Mouse (Mus musculus): ENCODE results near the gene Lrrc7. TPM values are rescaled to one million over a fixed set of nuclear protein-coding genes. Genes with fewer than 3 reads are reported as not detected.

The Lrrc7 gene
- polyA plus RNA-seq (2015; fragmentation: Nextera tagmentation; extraction: Ambion mirVana), result 2.8 and 4.1 TPM in 2 replicates

- Histone ChIP-seq H3K36me3 (no peaks in the 10 kb centered on the region), H3K4me3 (peak within 1 kb of the TSS; percentile 66), H3K27me3 (peaks cover 48% of the 10 kb centered on the region), H3K27ac (no peak within 1 kb of the TSS), H3K9me3 (no peaks in the 10 kb centered on the region), H3K4me1 (peaks cover 14% of the 10 kb centered on the region), H3K4me2 (peak within 1 kb of the TSS; percentile 99), H3K9ac (peak within 1 kb of the TSS; percentile 74)
- WGBS, result under 1% methylated on average over 28 of the region's 28 CpGs
- ATAC-seq (ENCODE audit: insufficient number of reproducible peaks, insufficient read depth, low FRiP score, low TSS enrichment, low read depth), result peak; percentile 86
These were observed at the start of gene Lrrc7 for GRCm38 (mm10) chr3:158561987-158562360. Gene Lrrc7 (minus strand): TSS chr3:158562221.

- no peaks in the 10 kb centered on the region for H3K27me3 ChIP-seq
- no peaks in the 10 kb centered on the region for H3K36me3 ChIP-seq
- H3K9me3 ChIP-seq, result no peaks in the 10 kb centered on the region
- ATAC-seq (ENCODE audit: insufficient number of reproducible peaks, insufficient read depth, low FRiP score, low TSS enrichment, low read depth), result no peak
- H3K4me3 ChIP-seq, result no peak overlapping the region
- H3K27ac ChIP-seq, result no peak overlapping the region
- H3K4me2 ChIP-seq, result no peak overlapping the region
- H3K9ac ChIP-seq, result no peak overlapping the region
- no peaks in the 10 kb centered on the region for H3K4me1 ChIP-seq
- WGBS, result 18% methylated on average over 1 of the region's 1 CpGs
These were observed 45.0 kb upstream of the Lrrc7 start for GRCm38 (mm10) chr3:158607065-158607464.

GRCm38 (mm10) chr3:158605274-158605673, 43.3 kb upstream of the Lrrc7 start:
- Histone ChIP-seq H3K9ac (no peak overlapping the region), H3K9me3 (no peaks in the 10 kb centered on the region), H3K4me1 (no peaks in the 10 kb centered on the region)

GRCm38 (mm10) chr3:158561256-158561986, 600 bp downstream of the Lrrc7 start:
- ATAC-seq (ENCODE audit: insufficient number of reproducible peaks, insufficient read depth, low FRiP score, low TSS enrichment, low read depth), result peak; percentile 76
- peak overlapping the region; percentile 66 for H3K4me3 ChIP-seq
- no peaks in the 10 kb centered on the region for H3K9me3 ChIP-seq
- H3K36me3 ChIP-seq, result no peaks in the 10 kb centered on the region
- peaks cover 14% of the 10 kb centered on the region for H3K4me1 ChIP-seq
- H3K27ac ChIP-seq, result no peak overlapping the region
- H3K4me2 ChIP-seq, result peak overlapping the region; percentile 99
- WGBS, result under 1% methylated on average over 54 of the region's 55 CpGs
- H3K27me3 ChIP-seq, result peaks cover 48% of the 10 kb centered on the region
- H3K9ac ChIP-seq, result peak overlapping the region; percentile 74

More at GRCm38 (mm10) chr3:158605274-158605673, 43.3 kb upstream of the Lrrc7 start:
- no peaks in the 10 kb centered on the region for H3K36me3 ChIP-seq
- no peak overlapping the region for H3K4me2 ChIP-seq
- H3K27me3 ChIP-seq, result no peaks in the 10 kb centered on the region
- H3K27ac ChIP-seq, result no peak overlapping the region
- H3K4me3 ChIP-seq, result no peak overlapping the region
- no peak for ATAC-seq (ENCODE audit: insufficient number of reproducible peaks, insufficient read depth, low FRiP score, low TSS enrichment, low read depth)

- ATAC-seq (ENCODE audit: insufficient number of reproducible peaks, insufficient read depth, low FRiP score, low TSS enrichment, low read depth), result 0 out of 2 replicates have a peak, but pooled peaks have one; percentile 7
- no peaks in the 10 kb centered on the region for H3K36me3 ChIP-seq
- peak overlapping the region; percentile 74 for H3K9ac ChIP-seq
- peaks cover 14% of the 10 kb centered on the region for H3K4me1 ChIP-seq
- peak overlapping the region; percentile 66 for H3K4me3 ChIP-seq
- peak overlapping the region; percentile 99 for H3K4me2 ChIP-seq
- under 1% methylated on average over 16 of the region's 16 CpGs for WGBS
- peaks cover 48% of the 10 kb centered on the region for H3K27me3 ChIP-seq
- H3K9me3 ChIP-seq, result no peaks in the 10 kb centered on the region
- no peak overlapping the region for H3K27ac ChIP-seq
These were observed 1.1 kb downstream of the Lrrc7 start for GRCm38 (mm10) chr3:158560891-158561255.

GRCm38 (mm10) chr3:158559691-158560650, 2.0 kb downstream of the Lrrc7 start:
- H3K36me3 ChIP-seq, result no peaks in the 10 kb centered on the region
- H3K4me3 ChIP-seq, result peak overlapping the region; percentile 66
- H3K27ac ChIP-seq, result no peak overlapping the region
- WGBS, result 3% methylated on average over 18 of the region's 18 CpGs
- no peak for ATAC-seq (ENCODE audit: insufficient number of reproducible peaks, insufficient read depth, low FRiP score, low TSS enrichment, low read depth)
- H3K4me1 ChIP-seq, result peaks cover 14% of the 10 kb centered on the region
- peaks cover 48% of the 10 kb centered on the region for H3K27me3 ChIP-seq
- no peaks in the 10 kb centered on the region for H3K9me3 ChIP-seq
- no peak overlapping the region; the same call in 1 of the 2 replicates for H3K9ac ChIP-seq
- peak overlapping the region; percentile 99 for H3K4me2 ChIP-seq

GRCm38 (mm10) chr3:158559131-158559658, 2.8 kb downstream of the Lrrc7 start:
- Histone ChIP-seq H3K4me2 (peak overlapping the region; percentile 99), H3K36me3 (no peaks in the 10 kb centered on the region), H3K4me1 (peaks cover 14% of the 10 kb centered on the region), H3K4me3 (peak overlapping the region; percentile 66), H3K9me3 (no peaks in the 10 kb centered on the region), H3K27ac (no peak overlapping the region), H3K27me3 (peaks cover 48% of the 10 kb centered on the region), H3K9ac (no peak overlapping the region)
- WGBS, result 18% methylated on average over 5 of the region's 5 CpGs
- no peak for ATAC-seq (ENCODE audit: insufficient number of reproducible peaks, insufficient read depth, low FRiP score, low TSS enrichment, low read depth)

GRCm38 (mm10) chr3:158558631-158559030, 3.4 kb downstream of the Lrrc7 start:
- no peak overlapping the region for H3K4me3 ChIP-seq
- H3K9me3 ChIP-seq, result no peaks in the 10 kb centered on the region
- H3K9ac ChIP-seq, result no peak overlapping the region
- H3K27ac ChIP-seq, result no peak overlapping the region
- H3K4me1 ChIP-seq, result peaks cover 14% of the 10 kb centered on the region
- H3K36me3 ChIP-seq, result no peaks in the 10 kb centered on the region
- no peak for ATAC-seq (ENCODE audit: insufficient number of reproducible peaks, insufficient read depth, low FRiP score, low TSS enrichment, low read depth)
- H3K27me3 ChIP-seq, result peaks cover 48% of the 10 kb centered on the region
- 0 out of 2 replicates have a peak overlapping the region, but pooled peaks have one; percentile 99 for H3K4me2 ChIP-seq

GRCm38 (mm10) chr3:158554280-158554679, 7.7 kb downstream of the Lrrc7 start:
- Histone ChIP-seq H3K27ac (no peak overlapping the region), H3K9me3 (no peaks in the 10 kb centered on the region), H3K36me3 (no peaks in the 10 kb centered on the region), H3K4me1 (no peaks in the 10 kb centered on the region), H3K9ac (no peak overlapping the region), H3K27me3 (peaks cover 6% of the 10 kb centered on the region), H3K4me2 (no peak overlapping the region), H3K4me3 (no peak overlapping the region)
- no peak for ATAC-seq (ENCODE audit: insufficient number of reproducible peaks, insufficient read depth, low FRiP score, low TSS enrichment, low read depth)

- Histone ChIP-seq H3K4me2 (no peak overlapping the region), H3K27me3 (no peaks in the 10 kb centered on the region), H3K9me3 (no peaks in the 10 kb centered on the region), H3K36me3 (no peaks in the 10 kb centered on the region), H3K27ac (no peak overlapping the region), H3K4me1 (no peaks in the 10 kb centered on the region), H3K9ac (no peak overlapping the region), H3K4me3 (no peak overlapping the region)
- no peak for ATAC-seq (ENCODE audit: insufficient number of reproducible peaks, insufficient read depth, low FRiP score, low TSS enrichment, low read depth)
- WGBS, result 80% methylated on average over 5 of the region's 5 CpGs
These were observed 9.9 kb downstream of the Lrrc7 start for GRCm38 (mm10) chr3:158552105-158552504.

- Histone ChIP-seq H3K4me3 (no peak overlapping the region), H3K27ac (no peak overlapping the region), H3K9me3 (no peaks in the 10 kb centered on the region), H3K36me3 (no peaks in the 10 kb centered on the region), H3K27me3 (no peaks in the 10 kb centered on the region), H3K9ac (no peak overlapping the region), H3K4me2 (no peak overlapping the region), H3K4me1 (no peaks in the 10 kb centered on the region)
- 55% methylated on average over 3 of the region's 3 CpGs for WGBS
- ATAC-seq (ENCODE audit: insufficient number of reproducible peaks, insufficient read depth, low FRiP score, low TSS enrichment, low read depth), result no peak
These were observed 18.5 kb downstream of the Lrrc7 start for GRCm38 (mm10) chr3:158543481-158543880.
